Mouse (Mus musculus) 3134 (cell line): ENCODE measurements at regions not wholly inside any gene's neighbourhood (a gene's known extent, or its start where the extent isn't known, plus 50 kb on each side); places are given as distances from the start of the nearest gene placed in this dataset.
A peak's percentile ranks its signal among the peaks of the same experiment; 100 is the strongest.

Source experiments
- DNase-seq: peaks from one replicate; pipeline ENCODE4 v3.0.0-alpha.2; 2011; ENCODE audit warnings: low spot score; ENCODE audit not compliant: insufficient read length; ENCODE audit errors: extremely low read depth

DNA sequence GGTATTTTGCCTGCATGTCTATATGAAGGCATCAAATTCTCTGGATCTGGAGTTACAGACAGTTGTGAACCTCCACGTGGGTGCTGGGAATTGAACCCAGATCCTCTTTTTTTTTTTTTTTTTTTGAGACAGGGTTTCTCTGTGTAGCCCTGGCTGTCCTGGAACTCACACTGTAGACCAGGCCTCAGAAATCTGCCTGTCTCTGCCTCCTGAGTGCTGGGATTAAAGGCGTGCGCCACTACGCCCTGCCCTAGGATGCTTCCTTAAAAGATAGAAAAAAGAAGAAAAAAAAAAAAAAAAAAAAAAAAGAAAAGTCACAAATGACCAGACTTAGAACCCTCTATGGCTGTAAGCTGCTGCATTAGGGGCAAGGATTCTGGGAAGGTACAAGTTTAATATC lies 111.6 kb downstream of the Sox2 start:
- DNase-seq = no peak

DNA sequence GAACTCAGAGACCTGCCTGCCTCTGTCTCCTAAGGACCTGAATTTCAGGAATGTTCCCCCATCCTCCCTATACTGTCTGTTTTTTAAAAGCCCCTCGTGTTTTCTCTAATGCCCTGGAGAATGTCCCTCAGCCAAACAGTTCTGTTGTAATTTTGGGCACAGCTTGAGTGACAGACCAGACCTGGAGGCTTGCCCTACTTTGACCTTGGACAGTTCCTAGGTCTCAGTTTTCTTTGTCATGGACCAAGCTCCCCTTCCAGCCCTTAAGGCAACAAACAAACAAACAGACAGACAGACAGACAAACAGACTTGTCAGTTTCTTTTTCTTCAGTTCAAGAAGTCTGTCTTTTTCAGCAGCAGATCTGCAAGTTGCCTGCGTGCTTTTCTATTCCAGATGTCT lies 114.4 kb downstream of the Sox2 start:
- no peak for DNase-seq

- no peak for DNase-seq
Observed at GRCm38 (mm10) chr3:34765151-34765550, 114.9 kb downstream of the Sox2 start.

DNA sequence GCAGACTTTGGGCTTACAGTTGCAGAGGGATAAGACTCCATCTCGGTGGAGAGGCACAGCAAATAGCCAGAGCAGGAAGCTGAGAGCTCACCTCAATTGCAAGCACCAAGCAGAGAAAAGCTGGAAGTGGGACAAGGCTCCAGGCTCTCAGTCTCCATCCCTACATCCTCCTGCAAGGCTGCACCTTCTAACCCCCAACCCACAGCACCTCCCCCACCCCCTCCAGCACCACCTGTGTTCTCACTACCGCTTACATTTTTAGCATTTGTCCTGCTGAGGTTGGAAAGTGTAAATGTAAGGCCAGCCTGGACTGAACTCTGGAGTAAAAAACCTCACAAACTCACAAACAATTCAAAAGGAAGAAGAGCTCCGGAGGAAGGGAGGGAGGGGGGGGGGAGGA lies 119.6 kb downstream of the Sox2 start:
- DNase-seq = no peak

- no peak for DNase-seq
Observed at GRCm38 (mm10) chr3:34770271-34770670, 120.1 kb downstream of the Sox2 start.

DNA sequence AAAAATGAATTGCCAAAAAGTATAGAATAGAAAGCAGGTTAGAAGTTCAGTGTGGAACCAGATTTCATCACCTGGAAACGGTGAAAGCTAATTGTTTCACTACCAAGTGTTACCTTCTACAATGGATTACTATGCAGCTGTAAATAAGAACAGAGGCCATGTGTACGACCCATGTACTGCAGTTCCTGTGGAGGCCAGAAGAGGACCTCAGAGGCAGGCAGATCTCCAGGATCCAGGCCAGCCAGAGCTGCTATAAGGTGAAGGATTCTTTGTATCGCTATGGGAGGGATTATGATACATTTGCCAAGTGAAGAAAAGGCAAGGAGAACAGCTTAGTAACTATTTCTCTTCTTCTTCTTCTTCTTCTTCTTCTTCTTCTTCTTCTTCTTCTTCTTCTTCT lies 121.8 kb downstream of the Sox2 start:
- DNase-seq = no peak

DNA sequence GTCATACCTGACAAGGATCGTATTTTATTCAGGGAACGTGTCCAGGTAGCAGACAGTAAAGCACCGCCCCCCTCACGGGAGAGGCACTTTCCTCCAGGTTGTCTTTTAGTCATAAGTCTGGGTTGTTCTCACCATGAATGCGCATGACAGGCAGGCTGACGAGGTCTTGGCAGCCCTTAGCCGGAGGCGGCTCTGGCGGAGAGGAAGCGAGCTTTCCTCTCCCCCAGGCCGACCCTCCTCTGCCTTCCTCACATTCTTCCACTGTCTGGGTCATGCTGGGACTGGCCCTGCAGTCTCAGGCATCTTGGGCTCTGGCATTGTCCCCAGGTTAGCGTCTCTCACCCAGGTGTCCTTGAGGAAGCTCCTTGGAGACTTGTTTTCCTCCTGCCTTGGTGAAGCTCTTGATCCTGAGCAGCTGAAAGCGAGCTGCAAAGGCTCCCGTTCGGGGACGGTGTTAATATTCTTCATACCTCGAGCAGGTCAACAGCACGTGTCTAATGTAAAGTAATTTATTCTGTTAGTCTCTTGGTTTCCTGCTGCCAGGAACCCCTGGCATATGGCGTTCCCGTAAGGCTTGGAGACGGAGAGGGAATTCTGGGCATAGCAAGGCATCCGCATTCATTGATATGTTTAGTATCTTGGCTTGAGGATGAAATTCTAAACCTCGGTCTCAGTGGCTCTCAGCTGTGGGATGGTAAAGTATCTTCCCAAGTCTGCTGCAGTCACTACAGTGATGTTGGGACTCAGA lies 123.6 kb downstream of the Sox2 start:
- no peak for DNase-seq

DNA sequence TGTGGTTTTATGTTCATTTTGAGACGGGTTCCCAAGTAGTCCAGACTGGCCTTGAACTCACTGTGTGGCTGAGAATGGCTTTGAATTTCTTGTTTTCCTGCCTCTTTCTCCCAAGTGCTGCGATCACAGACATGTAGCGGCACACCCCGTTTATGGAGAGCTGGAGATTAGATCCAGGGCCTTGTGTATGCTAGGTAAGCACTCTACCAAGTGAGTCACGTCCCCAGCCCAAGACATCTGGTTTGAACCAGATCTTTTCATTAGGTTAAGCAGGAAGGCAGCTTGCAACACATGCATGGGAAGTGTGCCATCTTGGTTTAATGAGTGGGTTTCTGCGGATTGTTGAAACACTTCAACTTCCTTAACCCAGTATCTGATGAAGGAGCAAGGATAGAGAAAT lies 131.6 kb downstream of the Sox2 start:
- no peak for DNase-seq

GRCm38 (mm10) chr3:34783398-34783797 lies 133.2 kb downstream of the Sox2 start:
- peak; percentile 74 for DNase-seq

- DNase-seq = no peak
Observed at GRCm38 (mm10) chr3:34787211-34787610, 137.0 kb downstream of the Sox2 start.

DNA sequence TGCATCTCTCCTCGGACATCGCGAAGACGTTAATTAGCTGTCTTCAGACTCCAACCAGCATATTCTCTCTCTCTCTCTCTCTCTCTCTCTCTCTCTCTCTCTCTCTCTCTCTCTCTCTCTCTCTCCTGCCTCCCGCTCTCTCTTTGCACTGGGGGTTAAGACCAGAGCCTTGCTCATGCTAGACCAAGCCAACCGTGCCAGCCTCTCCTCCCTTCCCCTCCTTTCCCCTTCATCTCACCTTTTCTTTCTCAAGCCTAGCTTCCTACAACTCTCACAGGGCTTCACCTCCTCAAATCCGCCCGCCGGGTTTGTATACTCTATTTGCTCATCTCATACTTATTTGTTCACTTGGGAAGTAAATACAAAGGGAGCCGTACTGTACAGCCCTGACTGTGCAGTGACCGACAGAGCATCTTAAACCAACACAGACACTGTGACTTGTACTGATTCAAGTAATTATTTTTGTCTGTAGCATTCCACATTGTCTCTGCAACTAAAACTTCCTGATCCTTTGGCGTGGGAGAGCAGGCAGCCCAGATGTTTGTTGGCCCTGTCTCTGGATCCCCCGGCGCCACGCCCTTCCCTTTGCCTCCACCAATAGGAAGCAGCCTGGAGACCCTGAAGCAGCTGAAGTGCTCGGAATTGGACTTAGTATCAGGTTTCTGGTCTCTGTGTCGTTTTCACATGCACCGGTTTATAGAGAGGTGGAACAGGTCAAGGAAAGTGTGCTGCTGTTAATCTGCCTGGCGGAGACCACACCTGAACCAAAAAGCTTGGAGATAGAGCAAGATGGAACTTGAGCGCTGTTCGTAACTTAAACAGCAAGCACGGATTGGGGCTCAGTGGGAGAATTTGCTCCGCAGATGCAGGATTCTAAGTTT lies 145.1 kb downstream of the Sox2 start:
- DNase-seq = no peak

DNA sequence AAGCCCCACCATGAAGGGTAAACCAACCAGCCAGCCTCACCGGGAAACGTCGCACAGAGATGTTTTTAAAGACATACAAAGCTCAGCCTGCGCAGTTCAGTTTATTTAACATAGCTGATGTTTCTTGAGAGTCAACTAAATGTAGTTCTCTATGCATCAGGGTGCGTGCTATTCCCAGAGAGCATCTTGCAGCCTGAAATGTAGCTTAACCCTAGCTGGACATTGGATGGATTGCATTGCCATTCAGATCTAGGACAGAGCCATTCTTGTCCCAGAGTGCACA lies 145.7 kb downstream of the Sox2 start:
- DNase-seq = no peak

DNA sequence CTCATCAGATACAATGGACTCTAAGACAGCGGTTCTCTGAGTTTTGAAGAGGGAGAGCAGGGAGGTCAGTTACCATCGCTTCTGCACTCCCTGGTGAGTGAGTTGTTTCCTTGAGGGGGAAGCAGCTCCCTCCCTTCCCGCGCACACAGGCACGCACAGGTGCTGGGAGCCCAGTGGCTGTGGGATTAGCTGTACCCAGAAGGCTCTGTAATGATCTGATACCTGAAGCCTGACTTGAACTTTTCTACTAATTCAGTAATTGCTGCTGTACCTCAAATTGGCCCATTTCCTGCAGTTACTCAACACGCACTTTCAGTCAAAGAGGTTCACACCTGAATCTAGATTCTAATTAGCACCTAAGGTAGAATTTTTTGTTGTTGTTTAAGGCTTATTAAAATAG lies 158.6 kb downstream of the Sox2 start:
- DNase-seq = no peak

DNA sequence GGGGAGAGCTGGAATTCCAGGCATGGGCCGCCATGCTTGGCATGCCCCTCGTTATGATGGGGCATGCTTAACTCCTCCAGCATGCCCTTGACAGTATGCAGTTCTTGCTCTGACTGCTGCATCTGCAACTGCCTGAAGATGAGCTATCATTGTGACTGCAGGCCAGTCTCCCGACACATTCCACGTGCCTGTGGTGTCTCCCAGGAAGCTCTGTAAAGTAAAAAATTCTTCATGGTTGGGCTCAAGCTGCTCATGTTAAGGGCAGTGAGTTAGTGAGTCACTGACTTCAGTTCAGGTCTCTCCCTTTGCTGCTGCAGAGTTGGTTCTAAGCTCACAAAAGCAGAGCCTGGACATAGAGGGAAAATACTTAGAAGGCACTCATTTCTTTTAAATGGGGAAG lies 161.5 kb downstream of the Sox2 start:
- peak; percentile 16 for DNase-seq

GRCm38 (mm10) chr3:34813046-34813625 lies 162.9 kb downstream of the Sox2 start:
- no peak for DNase-seq

- DNase-seq = no peak
Observed at GRCm38 (mm10) chr3:34825036-34825435, 174.8 kb downstream of the Sox2 start.

GRCm38 (mm10) chr3:34826396-34826795 lies 176.2 kb downstream of the Sox2 start:
- DNase-seq = no peak

- DNase-seq = no peak
Observed at GRCm38 (mm10) chr3:34828453-34829206, 178.4 kb downstream of the Sox2 start.

- no peak for DNase-seq
Observed at GRCm38 (mm10) chr3:34836741-34837267, 186.6 kb downstream of the Sox2 start.

DNA sequence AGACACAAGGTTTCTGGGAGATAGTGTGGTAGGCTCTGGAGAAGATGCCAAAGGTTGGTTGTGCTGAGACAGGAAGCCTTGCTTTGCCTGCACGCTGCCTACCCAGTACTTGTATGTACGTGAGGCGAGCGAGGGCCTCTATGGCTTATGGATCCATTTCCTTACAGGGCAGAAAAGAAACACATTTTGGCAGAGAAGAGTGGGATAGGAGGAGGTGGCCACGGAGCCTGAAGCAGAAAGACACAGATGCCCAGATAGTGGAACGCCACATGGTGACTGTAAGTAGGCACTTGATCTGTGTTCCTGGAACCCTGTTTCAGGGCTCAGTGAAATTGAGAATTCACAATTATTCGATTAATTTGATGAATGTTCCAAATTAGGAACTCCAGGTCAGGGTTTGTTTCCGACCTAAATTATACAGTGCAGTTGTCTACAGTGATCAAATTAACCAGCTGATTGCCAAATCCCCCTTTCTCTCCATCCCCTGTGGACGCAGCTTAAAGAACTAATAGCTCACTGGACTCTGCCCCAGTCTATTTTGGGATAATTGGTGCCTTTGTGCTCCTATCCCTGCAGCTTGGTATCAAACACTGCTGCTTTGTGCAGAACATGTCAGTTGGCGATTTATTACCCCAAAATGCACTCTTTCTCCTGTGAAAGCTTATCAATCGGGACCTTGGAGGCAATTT lies 187.6 kb downstream of the Sox2 start:
- no peak for DNase-seq
